Mouse (Mus musculus) lung, postnatal 0 days (tissue): ENCODE results near the gene 4930522H14Rik. TPM values are rescaled to one million over a fixed set of nuclear protein-coding genes. Genes with fewer than 3 reads are reported as not detected.
A peak's percentile ranks its signal among the peaks of the same experiment; 100 is the strongest.

ENCODE experiments used
- ATAC-seq: fragments of 200-750 bp; cut with Nextera tagmentation; 2 replicates; pipeline ENCODE4 v1.8.0; 2017; ENCODE audit warnings: moderate library complexity
- DNase-seq: peaks from one replicate; pipeline ENCODE4 v3.0.0-alpha.2; 2016; ENCODE audit warnings: low spot score
- H3K27ac ChIP-seq: fragments of 300-500 bp; sonication (generic); 2 replicates; pipeline ENCODE4 v1.5.1; 2014; ENCODE audit warnings: antibody characterized with exemption, mild to moderate bottlenecking, low read length, mixed read lengths
- H3K27me3 ChIP-seq: fragments of 300-500 bp; sonication (generic); replicated peaks from 2 replicates; pipeline ENCODE4 v1.6.1; 2014; ENCODE audit warnings: low read length, mixed read lengths; ENCODE audit not compliant: insufficient read depth
- H3K36me3 ChIP-seq: fragments of 300-500 bp; sonication (generic); 2 replicates; pipeline ENCODE4 v1.6.1; 2014; ENCODE audit warnings: low read length, mixed read lengths; ENCODE audit not compliant: insufficient read depth
- H3K4me1 ChIP-seq: fragments of 300-500 bp; sonication (generic); 2 replicates; pipeline ENCODE4 v1.6.1; 2014; ENCODE audit warnings: antibody characterized with exemption, low read depth, low read length, mixed read lengths; ENCODE audit not compliant: insufficient read depth
- H3K4me2 ChIP-seq: fragments of 300-500 bp; sonication (generic); replicated peaks from 2 replicates; pipeline ENCODE4 v1.6.1; 2014; ENCODE audit warnings: low read depth, mild to moderate bottlenecking, low read length, moderate library complexity, mixed read lengths
- H3K4me3 ChIP-seq: fragments of 300-500 bp; sonication (generic); 2 replicates; pipeline ENCODE4 v1.5.1; 2014; ENCODE audit warnings: low read depth, low read length
- H3K9ac ChIP-seq: fragments of 300-500 bp; sonication (generic); replicated peaks from 2 replicates; pipeline ENCODE4 v1.6.1; 2014; ENCODE audit warnings: low read depth, mild to moderate bottlenecking
- H3K9me3 ChIP-seq: fragments of 300-500 bp; sonication (generic); 2 replicates; pipeline ENCODE4 v1.6.1; 2016; ENCODE audit warnings: low read length, mixed read lengths
- CTCF ChIP-seq: IDR thresholded peaks from 2 replicates; pipeline ENCODE4 v1.5.1; 2016; ENCODE audit warnings: antibody characterized with exemption, mild to moderate bottlenecking
- EP300 ChIP-seq: IDR thresholded peaks from 2 replicates; pipeline ENCODE4 v1.6.1; 2016; ENCODE audit warnings: antibody characterized with exemption, mild to moderate bottlenecking, control low read depth
- WGBS: fragments of 180-500 bp; shearing (Covaris S2); extraction: QIAGEN DNeasy Blood & Tissue Kit; methylation state at CpG from one replicate; pipeline ENCODE4 v1.1.7; 2014; 5-methylcytosine and 5-hydroxymethylcytosine counted together
- polyA plus RNA-seq: library from polyadenylated mRNA; unstranded; fragments of >200 nt; fragmentation: Nextera tagmentation; extraction: Ambion mirVana; gene quantifications from 2 replicates; pipeline ENCODE4 v1.2.1, GENCODE M21; 2015

The 4930522H14Rik gene
- polyA plus RNA-seq, 1 experiment from 2014 or later, result not detected

- no peak for ATAC-seq
- 84% methylated on average over 10 of the region's 10 CpGs for WGBS
- Histone ChIP-seq H3K4me2 (no peak overlapping the region), H3K4me3 (no peak overlapping the region), H3K27me3 (no peaks in the 10 kb centered on the region), H3K9me3 (no peaks in the 10 kb centered on the region), H3K36me3 (no peaks in the 10 kb centered on the region), H3K9ac (no peak overlapping the region), H3K27ac (no peak overlapping the region), H3K4me1 (no peaks in the 10 kb centered on the region)
- no peak for TF ChIP-seq CTCF
- TF ChIP-seq EP300, result no peak
- no peak for DNase-seq
Observed at GRCm38 (mm10) chr4:109568959-109569358, 37.9 kb upstream of the 4930522H14Rik start.

- no peak overlapping the region for H3K4me2 ChIP-seq
- no peak for ATAC-seq
- no peaks in the 10 kb centered on the region for H3K4me1 ChIP-seq
- H3K4me3 ChIP-seq, result no peak overlapping the region
- H3K36me3 ChIP-seq, result no peaks in the 10 kb centered on the region
- no peaks in the 10 kb centered on the region for H3K9me3 ChIP-seq
- no peak for DNase-seq
- no peaks in the 10 kb centered on the region for H3K27me3 ChIP-seq
- H3K27ac ChIP-seq, result no peak overlapping the region
- TF ChIP-seq CTCF, result no peak
- no peak for TF ChIP-seq EP300
- WGBS, result 87% methylated on average over 6 of the region's 6 CpGs
- H3K9ac ChIP-seq, result no peak overlapping the region
Observed at GRCm38 (mm10) chr4:109564711-109565110, 33.6 kb upstream of the 4930522H14Rik start.

- TF ChIP-seq EP300, result no peak
- TF ChIP-seq CTCF, result no peak
- Histone ChIP-seq H3K4me3 (peak overlapping the region; percentile 10; the same call in 1 of the 2 replicates), H3K4me2 (peak overlapping the region; percentile 48), H3K4me1 (no peaks in the 10 kb centered on the region), H3K9ac (no peak overlapping the region), H3K9me3 (no peaks in the 10 kb centered on the region), H3K27ac (no peak overlapping the region), H3K36me3 (no peaks in the 10 kb centered on the region), H3K27me3 (no peaks in the 10 kb centered on the region)
- ATAC-seq, result peak; percentile 57
- DNase-seq, result peak; percentile 66
- WGBS, result 10% methylated on average over 11 of the region's 11 CpGs
Observed at GRCm38 (mm10) chr4:109550338-109551150, 19.4 kb upstream of the 4930522H14Rik start.

- TF ChIP-seq CTCF (no peak), EP300 (no peak)
- Histone ChIP-seq H3K4me2 (no peak overlapping the region), H3K27me3 (no peaks in the 10 kb centered on the region), H3K4me3 (no peak overlapping the region), H3K9ac (no peak overlapping the region), H3K4me1 (no peaks in the 10 kb centered on the region), H3K36me3 (no peaks in the 10 kb centered on the region), H3K27ac (no peak overlapping the region), H3K9me3 (no peaks in the 10 kb centered on the region)
- ATAC-seq, result no peak
- no peak for DNase-seq
- 18% methylated on average over 2 of the region's 2 CpGs for WGBS
Observed at GRCm38 (mm10) chr4:109547306-109547705, 16.2 kb upstream of the 4930522H14Rik start.

GRCm38 (mm10) chr4:109546538-109546937, 15.4 kb upstream of the 4930522H14Rik start:
- WGBS, result 82% methylated on average over 2 of the region's 2 CpGs
- Histone ChIP-seq H3K4me1 (no peaks in the 10 kb centered on the region), H3K4me3 (no peak overlapping the region), H3K36me3 (no peaks in the 10 kb centered on the region), H3K27ac (no peak overlapping the region), H3K4me2 (no peak overlapping the region), H3K9me3 (no peaks in the 10 kb centered on the region), H3K9ac (no peak overlapping the region), H3K27me3 (no peaks in the 10 kb centered on the region)
- TF ChIP-seq CTCF (no peak), EP300 (no peak)
- no peak for DNase-seq
- no peak for ATAC-seq

- no peaks in the 10 kb centered on the region for H3K4me1 ChIP-seq
- no peak overlapping the region for H3K27ac ChIP-seq
- no peaks in the 10 kb centered on the region for H3K9me3 ChIP-seq
- no peak for TF ChIP-seq CTCF
- no peak for TF ChIP-seq EP300
- H3K36me3 ChIP-seq, result no peaks in the 10 kb centered on the region
- H3K4me2 ChIP-seq, result no peak overlapping the region
- no peak overlapping the region for H3K4me3 ChIP-seq
- DNase-seq (no peak), ATAC-seq (no peak)
- no peak overlapping the region for H3K9ac ChIP-seq
- 75% methylated on average over 15 of the region's 15 CpGs for WGBS
- no peaks in the 10 kb centered on the region for H3K27me3 ChIP-seq
Observed at GRCm38 (mm10) chr4:109530245-109530816, 766 bp downstream of the 4930522H14Rik start.
